Mouse (Mus musculus) intestine, embryonic 16.5 days (tissue): Measurements from ENCODE around the gene Prkaca. TPM values are rescaled to one million over a fixed set of nuclear protein-coding genes. Genes with fewer than 3 reads are reported as not detected.

Experiments used
- ATAC-seq: fragments of 200-750 bp; cut with Nextera tagmentation; 2 replicates; pipeline ENCODE4 v1.8.0; 2017; ENCODE audit warnings: moderate TSS enrichment, moderate library complexity
- H3K27ac ChIP-seq: fragments of 300-500 bp; sonication (generic); 2 replicates; pipeline ENCODE4 v1.5.1; 2014; ENCODE audit warnings: mild to moderate bottlenecking, low read length
- H3K27me3 ChIP-seq: fragments of 300-500 bp; sonication (generic); replicated peaks from 2 replicates; pipeline ENCODE4 v1.6.1; 2014; ENCODE audit warnings: low read length, control low read depth, mixed read lengths; ENCODE audit not compliant: control insufficient read depth, insufficient read depth
- H3K36me3 ChIP-seq: fragments of 300-500 bp; sonication (generic); 2 replicates; pipeline ENCODE4 v1.6.1; 2014; ENCODE audit warnings: low read length, control low read depth; ENCODE audit not compliant: control insufficient read depth, insufficient read depth
- H3K4me1 ChIP-seq: fragments of 300-500 bp; sonication (generic); 2 replicates; pipeline ENCODE4 v1.6.1; 2014; ENCODE audit warnings: low read length, control low read depth, mixed read lengths; ENCODE audit not compliant: control insufficient read depth, insufficient read depth
- H3K4me2 ChIP-seq: fragments of 300-500 bp; sonication (generic); 2 replicates; pipeline ENCODE4 v1.6.1; 2014; ENCODE audit warnings: low read depth, low read length, control low read depth
- H3K4me3 ChIP-seq: fragments of 300-500 bp; sonication (generic); 2 replicates; pipeline ENCODE4 v1.5.1; 2014; ENCODE audit warnings: mild to moderate bottlenecking, low read length
- H3K9ac ChIP-seq: fragments of 300-500 bp; sonication (generic); 2 replicates; pipeline ENCODE4 v1.6.1; 2014; ENCODE audit warnings: low read depth, low read length
- H3K9me3 ChIP-seq: fragments of 300-500 bp; sonication (generic); 2 replicates; pipeline ENCODE4 v1.6.1; 2016; ENCODE audit warnings: low read length, control low read depth; ENCODE audit not compliant: control insufficient read depth
- WGBS: fragments of 180-500 bp; shearing (Covaris S2); extraction: QIAGEN DNeasy Blood & Tissue Kit; methylation state at CpG from one replicate; pipeline ENCODE4 v1.1.7; 2014; 5-methylcytosine and 5-hydroxymethylcytosine counted together
- polyA plus RNA-seq: library from polyadenylated mRNA; unstranded; fragments of >200 nt; fragmentation: Nextera tagmentation; extraction: Ambion mirVana; gene quantifications from 2 replicates; pipeline ENCODE4 v1.2.1, GENCODE M21; 2015

Prkaca gene
- polyA plus RNA-seq, 1 experiment from 2014 or later: 24.6 TPM

DNA sequence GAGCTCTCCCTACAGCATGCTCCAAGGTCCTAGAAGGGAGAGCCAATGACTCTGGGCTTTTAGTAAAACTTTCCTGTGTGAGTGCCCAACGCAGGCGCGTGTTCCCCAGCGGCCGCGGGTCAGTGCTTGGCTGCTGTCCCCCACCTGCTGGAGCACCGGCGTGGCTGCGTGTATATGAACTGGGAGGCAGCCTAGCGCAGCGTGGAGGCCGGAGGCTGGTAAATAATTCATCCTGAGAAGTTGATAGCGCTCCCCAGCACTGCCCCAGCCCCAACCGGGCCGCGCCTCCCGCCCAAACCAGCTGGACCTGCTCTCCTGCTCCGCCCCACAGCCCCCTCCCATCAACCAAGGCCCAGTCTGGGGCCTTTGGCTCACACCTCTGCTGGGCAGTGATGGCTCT lies 48.3 kb downstream of the Prkaca start, which contains the start of gene Palm3:
TSS of gene Palm3 (plus strand) at position 376 of the 400 bp plus-strand sequence.
- no peaks in the 10 kb centered on the region for H3K27me3 ChIP-seq
- no peaks in the 10 kb centered on the region for H3K9me3 ChIP-seq
- H3K4me1 ChIP-seq: peaks cover 40% of the 10 kb centered on the region
- peak; percentile 72 for ATAC-seq
- 7% methylated on average over 18 of the region's 18 CpGs for WGBS
- H3K36me3 ChIP-seq: no peaks in the 10 kb centered on the region
- H3K9ac ChIP-seq: peak within 1 kb of the TSS; percentile 41
- peak within 1 kb of the TSS; percentile 27; the same call in 1 of the 2 replicates for H3K27ac ChIP-seq
- H3K4me2 ChIP-seq: peak within 1 kb of the TSS; percentile 51
- H3K4me3 ChIP-seq: peak within 1 kb of the TSS; percentile 41

DNA sequence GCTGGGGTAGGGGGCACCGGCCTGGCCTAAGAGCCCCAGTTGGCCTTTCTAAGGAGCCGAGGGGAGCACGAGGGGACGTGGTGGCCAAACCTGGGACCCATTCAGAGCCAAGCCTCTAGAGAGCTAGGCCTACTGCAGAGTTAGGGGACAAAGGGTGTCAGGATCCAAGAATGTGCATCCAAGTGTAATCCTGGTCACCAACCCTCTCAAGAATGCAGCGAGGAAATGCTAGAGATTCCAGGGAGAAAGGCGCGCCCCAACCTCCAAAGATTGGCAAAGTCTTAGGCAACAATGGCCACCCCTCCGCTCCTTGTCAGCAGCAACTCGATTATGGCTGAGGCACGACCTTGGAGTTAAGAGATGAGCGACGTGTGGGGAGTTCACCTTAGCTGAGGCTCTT lies 48.8 kb downstream of the Prkaca start:
- Histone ChIP-seq H3K27me3 (no peaks in the 10 kb centered on the region), H3K27ac (peak overlapping the region; percentile 27; the same call in 1 of the 2 replicates), H3K4me3 (peak overlapping the region; percentile 41), H3K9me3 (no peaks in the 10 kb centered on the region), H3K4me2 (peak overlapping the region; percentile 51), H3K4me1 (peaks cover 41% of the 10 kb centered on the region), H3K36me3 (no peaks in the 10 kb centered on the region), H3K9ac (peak overlapping the region; percentile 41)
- ATAC-seq: peak; percentile 7; the same call in 1 of the 2 replicates
- 40% methylated on average over 12 of the region's 12 CpGs for WGBS

DNA sequence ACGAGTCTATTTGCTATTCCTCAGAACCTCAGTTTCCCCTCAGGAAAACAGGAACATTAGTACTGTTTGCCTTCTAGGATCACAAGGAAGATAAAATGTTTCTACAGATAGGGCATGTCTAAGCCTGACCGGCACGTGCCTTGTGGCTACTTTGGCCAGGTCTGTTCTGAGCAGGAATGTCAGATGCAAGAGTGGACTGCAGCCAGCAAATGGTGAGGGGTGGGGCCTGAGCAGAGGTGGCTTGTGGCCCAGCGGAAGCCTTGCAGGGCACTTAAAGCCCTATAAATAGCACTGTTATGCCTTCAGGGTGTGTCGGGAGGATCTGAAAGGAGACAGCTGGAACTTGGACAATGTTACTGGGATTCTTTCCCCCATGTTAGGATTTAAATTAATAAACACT lies 50.3 kb downstream of the Prkaca start:
- Histone ChIP-seq H3K4me3 (no peak overlapping the region), H3K27me3 (no peaks in the 10 kb centered on the region), H3K36me3 (no peaks in the 10 kb centered on the region), H3K9ac (no peak overlapping the region), H3K4me2 (peak overlapping the region; percentile 29; the same call in 1 of the 2 replicates), H3K27ac (no peak overlapping the region), H3K9me3 (no peaks in the 10 kb centered on the region), H3K4me1 (peaks cover 41% of the 10 kb centered on the region)
- ATAC-seq: peak; percentile 31; the same call in 1 of the 2 replicates
- 7% methylated on average over 5 of the region's 5 CpGs for WGBS

DNA sequence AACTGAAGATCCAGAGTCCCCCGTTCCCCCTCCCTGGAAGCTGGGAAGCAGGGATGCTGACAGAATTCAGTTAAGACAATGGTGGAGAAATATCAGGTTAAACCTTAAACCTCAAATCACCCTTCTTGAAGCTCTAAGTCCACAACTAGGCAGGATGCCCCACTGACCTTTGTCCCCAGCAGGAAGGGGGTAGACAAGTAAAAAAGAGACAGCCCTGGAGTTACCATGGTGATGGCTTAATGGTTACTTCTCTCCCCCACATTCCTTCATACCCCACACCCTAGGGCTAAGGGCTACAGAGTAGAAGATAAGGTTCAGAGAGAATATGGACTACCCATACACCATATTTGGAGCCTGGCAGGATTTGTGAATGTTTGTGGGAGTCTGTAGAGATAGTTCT lies 50.8 kb downstream of the Prkaca start:
- Histone ChIP-seq H3K27me3 (no peaks in the 10 kb centered on the region), H3K27ac (no peak overlapping the region), H3K4me3 (no peak overlapping the region), H3K36me3 (no peaks in the 10 kb centered on the region), H3K9me3 (no peaks in the 10 kb centered on the region), H3K4me1 (peaks cover 41% of the 10 kb centered on the region), H3K9ac (no peak overlapping the region), H3K4me2 (peak overlapping the region; percentile 29; the same call in 1 of the 2 replicates)
- peak; percentile 28; the same call in 1 of the 2 replicates for ATAC-seq
- 38% methylated on average over 1 of the region's 1 CpGs for WGBS

DNA sequence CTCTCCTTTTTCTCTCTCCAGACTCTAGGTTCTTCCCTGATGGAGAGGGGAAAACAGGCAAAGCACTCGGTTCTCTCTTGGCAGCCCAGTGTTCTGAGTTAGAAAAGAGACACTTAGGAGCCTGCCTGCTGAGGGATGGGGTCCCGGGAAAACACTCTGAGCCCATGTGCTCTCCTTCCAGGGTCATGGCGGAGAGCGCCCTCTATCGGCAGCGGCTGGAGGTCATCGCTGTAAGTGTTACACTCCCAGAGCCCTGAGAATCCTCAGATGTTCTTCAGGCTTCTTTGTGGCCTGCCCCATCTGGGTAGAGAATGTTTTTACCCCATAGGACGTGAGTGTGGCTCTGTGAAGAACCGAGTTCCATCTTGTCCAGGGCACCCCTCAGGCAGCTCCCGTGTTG lies 51.4 kb downstream of the Prkaca start:
- Histone ChIP-seq H3K4me2 (no peak overlapping the region), H3K9ac (no peak overlapping the region), H3K9me3 (no peaks in the 10 kb centered on the region), H3K36me3 (no peaks in the 10 kb centered on the region), H3K27me3 (no peaks in the 10 kb centered on the region), H3K27ac (no peak overlapping the region), H3K4me1 (peaks cover 41% of the 10 kb centered on the region), H3K4me3 (no peak overlapping the region)
- ATAC-seq: no peak
- 17% methylated on average over 10 of the region's 10 CpGs for WGBS

DNA sequence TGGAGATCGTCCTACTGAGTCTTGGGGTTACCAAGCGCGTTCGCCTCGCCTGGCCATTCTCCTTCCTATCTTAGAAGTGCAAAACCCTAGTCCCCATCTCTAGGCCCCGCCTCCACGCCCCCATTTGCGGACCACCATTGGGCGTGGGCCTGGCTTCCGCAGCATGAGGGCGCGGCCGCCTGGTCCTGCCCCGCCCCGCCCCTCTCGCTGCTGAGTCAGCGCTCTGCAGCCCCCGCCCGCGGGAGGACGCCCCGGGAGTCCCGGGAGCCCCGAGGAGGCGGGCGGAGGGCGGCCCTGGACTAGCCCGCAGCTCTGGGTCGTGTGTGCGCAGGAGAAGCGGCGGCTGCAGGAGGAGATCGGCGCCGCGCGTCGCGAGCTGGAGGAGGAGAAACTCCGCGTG lies 53.1 kb downstream of the Prkaca start:
- WGBS: 6% methylated on average over 41 of the region's 41 CpGs

DNA sequence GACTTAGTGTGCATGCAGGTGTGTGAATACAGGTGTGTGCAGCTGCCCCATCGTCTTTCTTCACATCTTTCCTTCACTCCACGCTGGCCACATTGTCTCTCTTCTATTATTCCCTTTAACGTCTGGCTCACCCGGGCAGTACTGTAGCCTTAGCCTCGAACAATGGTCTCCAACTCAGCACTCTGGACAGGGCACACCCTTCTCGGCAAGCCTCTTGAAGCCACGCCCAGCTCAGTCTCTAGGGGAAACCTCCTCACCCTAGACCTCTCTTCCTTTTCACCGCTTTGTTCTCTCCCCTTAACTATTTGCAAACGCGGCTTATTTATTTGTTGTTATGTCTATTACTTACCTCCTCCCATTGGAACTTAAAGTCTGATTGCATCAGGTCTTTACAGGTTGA lies 54.7 kb downstream of the Prkaca start:
- no peaks in the 10 kb centered on the region for H3K27me3 ChIP-seq
- no peak overlapping the region for H3K4me3 ChIP-seq
- H3K9me3 ChIP-seq: no peaks in the 10 kb centered on the region
- no peak for ATAC-seq
- H3K27ac ChIP-seq: no peak overlapping the region
- H3K9ac ChIP-seq: no peak overlapping the region
- no peak overlapping the region for H3K4me2 ChIP-seq
- WGBS: 20% methylated on average over 10 of the region's 10 CpGs
- no peaks in the 10 kb centered on the region for H3K36me3 ChIP-seq
- peaks cover 23% of the 10 kb centered on the region for H3K4me1 ChIP-seq

More for the DNA sequence above, 53.1 kb downstream of the Prkaca start:
- peak overlapping the region; percentile 64 for H3K9ac ChIP-seq
- H3K27me3 ChIP-seq: no peaks in the 10 kb centered on the region
- peak overlapping the region; percentile 51 for H3K4me3 ChIP-seq
- H3K4me1 ChIP-seq: peaks cover 32% of the 10 kb centered on the region
- peak; percentile 34 for ATAC-seq
- peak overlapping the region; percentile 90 for H3K4me2 ChIP-seq
- H3K9me3 ChIP-seq: no peaks in the 10 kb centered on the region
- H3K36me3 ChIP-seq: no peaks in the 10 kb centered on the region
- no peak overlapping the region for H3K27ac ChIP-seq

DNA sequence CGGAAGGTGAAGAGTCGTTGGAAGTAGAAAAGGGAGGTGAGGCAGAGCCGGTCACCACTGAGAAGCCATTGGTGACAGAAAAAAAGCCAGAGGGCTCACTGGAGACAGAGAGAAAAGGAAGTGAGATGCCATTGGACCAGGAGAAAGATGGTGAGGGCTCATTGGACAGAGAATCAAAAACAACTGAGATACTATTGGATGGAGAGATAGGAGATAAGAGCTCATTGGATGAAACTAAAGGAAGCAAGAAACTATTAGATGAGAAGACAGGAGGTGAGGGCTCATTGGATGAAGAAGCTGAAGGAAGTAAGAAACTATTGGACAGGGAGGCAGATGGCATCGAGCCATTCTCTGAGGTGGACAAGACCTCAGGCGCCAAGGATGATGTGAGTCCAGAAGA lies 56.5 kb downstream of the Prkaca start:
- no peak for ATAC-seq
- Histone ChIP-seq H3K9ac (no peak overlapping the region), H3K4me2 (no peak overlapping the region), H3K4me3 (no peak overlapping the region), H3K27ac (no peak overlapping the region), H3K4me1 (peaks cover 6% of the 10 kb centered on the region; the same call in 1 of the 2 replicates), H3K27me3 (no peaks in the 10 kb centered on the region), H3K36me3 (no peaks in the 10 kb centered on the region), H3K9me3 (no peaks in the 10 kb centered on the region)
- 91% methylated on average over 5 of the region's 5 CpGs for WGBS

DNA sequence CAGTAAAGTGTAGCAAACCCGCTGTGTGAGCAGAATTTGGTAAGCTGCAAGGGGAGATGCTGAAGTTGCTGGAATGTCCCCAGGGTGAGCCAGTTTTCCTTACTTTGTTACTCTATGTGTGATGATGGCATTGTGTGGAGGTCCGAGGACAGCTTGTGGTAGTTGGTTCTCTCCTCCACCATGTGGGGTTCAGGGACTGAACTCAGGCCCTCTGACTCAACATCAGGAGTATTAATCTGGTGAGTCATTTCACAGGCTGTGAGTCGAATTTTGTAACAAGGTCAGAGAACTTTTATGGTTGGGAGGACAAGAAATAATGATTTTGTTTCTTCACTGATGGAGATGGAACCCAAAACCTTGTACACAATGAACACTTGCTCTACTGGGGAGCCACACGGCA lies 60.0 kb downstream of the Prkaca start:
- H3K4me3 ChIP-seq: no peak overlapping the region
- H3K4me2 ChIP-seq: no peak overlapping the region
- no peaks in the 10 kb centered on the region for H3K4me1 ChIP-seq
- WGBS: 68% methylated on average over 4 of the region's 4 CpGs
- no peaks in the 10 kb centered on the region for H3K9me3 ChIP-seq
- no peak overlapping the region for H3K27ac ChIP-seq
- no peak for ATAC-seq
- no peak overlapping the region for H3K9ac ChIP-seq
- H3K27me3 ChIP-seq: no peaks in the 10 kb centered on the region
- no peaks in the 10 kb centered on the region for H3K36me3 ChIP-seq

DNA sequence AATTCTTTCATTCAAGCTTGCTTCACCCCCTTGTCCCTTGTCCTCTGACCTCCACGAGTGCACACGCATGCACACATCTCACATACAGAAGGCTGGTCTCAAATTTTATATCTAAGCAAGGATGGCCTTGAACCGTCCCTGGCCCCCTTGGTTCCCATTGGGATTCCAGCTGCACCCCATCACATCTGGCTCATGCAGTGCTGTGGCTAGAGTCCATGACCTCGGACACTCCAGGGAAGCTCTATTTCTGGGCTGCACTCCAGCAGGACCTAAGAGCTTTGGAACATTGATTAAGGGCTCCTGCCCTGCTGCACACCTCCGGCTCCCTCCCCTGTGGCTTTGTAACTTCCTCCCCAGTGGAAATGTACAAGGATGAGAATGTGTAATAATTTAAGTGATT lies 65.2 kb downstream of the Prkaca start:
- no peaks in the 10 kb centered on the region for H3K36me3 ChIP-seq
- peaks cover 13% of the 10 kb centered on the region for H3K27me3 ChIP-seq
- H3K9ac ChIP-seq: no peak overlapping the region
- H3K27ac ChIP-seq: no peak overlapping the region
- no peak overlapping the region for H3K4me2 ChIP-seq
- 68% methylated on average over 5 of the region's 5 CpGs for WGBS
- no peak overlapping the region for H3K4me3 ChIP-seq
- H3K9me3 ChIP-seq: no peaks in the 10 kb centered on the region
- no peak for ATAC-seq
- peaks cover 7% of the 10 kb centered on the region; the same call in 1 of the 2 replicates for H3K4me1 ChIP-seq
